Mouse (Mus musculus) adrenal gland, adult 8-10 months (tissue): ENCODE measurements around the gene Mapk3. TPM values are rescaled to one million over a fixed set of nuclear protein-coding genes. Genes with fewer than 3 reads are reported as not detected.
A peak's percentile ranks its signal among the peaks of the same experiment; 100 is the strongest.
"Not testable (repeated sequence)": the region's sequence is repeated elsewhere in the genome, so short reads cannot be mapped to it uniquely, and the experiment has no call there.

Experiments used
- DNase-seq: peaks from one replicate; pipeline ENCODE4 v3.0.0; 2022
- total RNA-seq, 4 experiments: library from RNA; stranded (reverse); gene quantifications; 2 replicates each; pipeline ENCODE4 v1.2.4; 2022

Gene Mapk3
- 100 to 1,000 TPM; 117 to 195 (median 156) TPM for total RNA-seq

- DNase-seq: peak; percentile 84
Measured at GRCm38 (mm10) chr7:126759050-126759671, at the start of gene Mapk3. Gene Mapk3 (plus strand): TSS chr7:126759601.

- no peak for DNase-seq
Measured at GRCm38 (mm10) chr7:126710266-126710665, 49.1 kb upstream of the Mapk3 start.

GRCm38 (mm10) chr7:126711910-126712309 is 47.5 kb upstream of the Mapk3 start:
- DNase-seq: no peak

- DNase-seq: no peak
Measured at GRCm38 (mm10) chr7:126715679-126716078, 43.7 kb upstream of the Mapk3 start.

GRCm38 (mm10) chr7:126717566-126717965 is 41.8 kb upstream of the Mapk3 start:
- DNase-seq: no peak

- DNase-seq: no peak
Measured at GRCm38 (mm10) chr7:126718787-126719337, 40.5 kb upstream of the Mapk3 start.

GRCm38 (mm10) chr7:126721635-126722034 is 37.8 kb upstream of the Mapk3 start:
- no peak for DNase-seq

GRCm38 (mm10) chr7:126725077-126725476 is 34.3 kb upstream of the Mapk3 start:
- no peak for DNase-seq

GRCm38 (mm10) chr7:126725667-126726066 is 33.7 kb upstream of the Mapk3 start:
- DNase-seq: no peak

- DNase-seq: not testable (repeated sequence)
Measured at GRCm38 (mm10) chr7:126730256-126730789, 29.1 kb upstream of the Mapk3 start.

GRCm38 (mm10) chr7:126736122-126736521 is 23.3 kb upstream of the Mapk3 start:
- DNase-seq: no peak

GRCm38 (mm10) chr7:126739551-126739950 is 19.9 kb upstream of the Mapk3 start:
- DNase-seq: no peak

- DNase-seq: no peak
Measured at GRCm38 (mm10) chr7:126740132-126740735, 19.2 kb upstream of the Mapk3 start.

GRCm38 (mm10) chr7:126740977-126741376 is 18.4 kb upstream of the Mapk3 start:
- DNase-seq: no peak

- no peak for DNase-seq
Measured at GRCm38 (mm10) chr7:126741452-126741851, 17.9 kb upstream of the Mapk3 start.

GRCm38 (mm10) chr7:126741964-126742482 is 17.4 kb upstream of the Mapk3 start:
- no peak for DNase-seq

- no peak for DNase-seq
Measured at GRCm38 (mm10) chr7:126746066-126746465, 13.3 kb upstream of the Mapk3 start.

GRCm38 (mm10) chr7:126746798-126747197 is 12.6 kb upstream of the Mapk3 start:
- DNase-seq: no peak

GRCm38 (mm10) chr7:126748824-126749223 is 10.6 kb upstream of the Mapk3 start:
- no peak for DNase-seq

GRCm38 (mm10) chr7:126749582-126750343 is 9.6 kb upstream of the Mapk3 start:
- no peak for DNase-seq

GRCm38 (mm10) chr7:126754866-126755265 is 4.5 kb upstream of the Mapk3 start:
- DNase-seq: no peak

GRCm38 (mm10) chr7:126758539-126758938 is 862 bp upstream of the Mapk3 start:
- DNase-seq: no peak
